Mouse (Mus musculus): Measurements from ENCODE around the gene Mip.

GRCm38 (mm10) chr10:128258953-128259352 is 33.3 kb downstream of the Mip start:
- no peak for TF ChIP-seq CTCF (IDR thresholded peaks at IDR 0.05; ENCODE audit: low read depth)
- no peak for TF ChIP-seq EP300 (optimal IDR thresholded peaks at IDR 0.05)

Measured in stomach, postnatal 0 days (tissue).